Mouse (Mus musculus): ENCODE measurements around the gene Pkdrej. TPM values are rescaled to one million over a fixed set of nuclear protein-coding genes. Genes with fewer than 3 reads are reported as not detected.

Gene Pkdrej
- polyA plus RNA-seq, 1 experiment from 2014 or later: 0.26 TPM

- 83% methylated on average over 17 of the region's 17 CpGs for WGBS
- no peak overlapping the region for H3K9ac ChIP-seq (ENCODE audit: low read depth, low read length)
- DNase-seq (ENCODE audit: low spot score): no peak
These were observed 50.0 kb downstream of the Pkdrej start for GRCm38 (mm10) chr15:85771306-85772121.

DNA sequence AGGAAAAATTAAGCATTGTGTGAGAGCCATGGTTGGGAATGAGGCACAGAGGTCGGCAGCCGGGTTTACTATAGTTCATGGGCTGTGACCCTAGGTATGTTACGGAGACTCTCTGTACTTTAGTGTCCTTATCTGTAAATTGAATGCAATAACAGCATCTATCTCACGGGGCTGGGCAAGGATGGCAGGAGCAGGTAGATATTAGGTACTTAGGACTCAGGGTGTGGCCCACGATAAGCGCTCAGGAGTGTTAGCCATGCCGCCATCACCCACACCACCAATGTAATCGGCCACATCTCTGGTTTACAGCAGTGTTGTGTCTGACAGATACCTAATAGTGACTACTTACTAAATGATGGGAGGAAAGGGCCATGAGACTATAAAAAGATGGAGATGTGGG lies 52.5 kb downstream of the Pkdrej start:
- DNase-seq (ENCODE audit: low spot score) (no peak), ATAC-seq (ENCODE audit: low read depth) (no peak)
- Histone ChIP-seq H3K4me1 (ENCODE audit: control insufficient read depth, insufficient read depth, low read length) (no peaks in the 10 kb centered on the region), H3K9me3 (ENCODE audit: control insufficient read depth, low read length) (no peaks in the 10 kb centered on the region), H3K4me3 (ENCODE audit: low read depth, low read length) (no peak overlapping the region), H3K4me2 (ENCODE audit: low read depth, low read length) (no peak overlapping the region), H3K36me3 (ENCODE audit: control insufficient read depth, insufficient read depth, low read length) (no peaks in the 10 kb centered on the region), H3K27me3 (replicated peaks; ENCODE audit: control insufficient read depth, insufficient read depth, low read length) (no peaks in the 10 kb centered on the region), H3K9ac (ENCODE audit: low read depth, low read length) (no peak overlapping the region), H3K27ac (replicated peaks; ENCODE audit: low read depth, low read length) (no peak overlapping the region)
- 94% methylated on average over 8 of the region's 8 CpGs for WGBS

More at GRCm38 (mm10) chr15:85771306-85772121, 50.0 kb downstream of the Pkdrej start:
- Histone ChIP-seq H3K4me1 (ENCODE audit: control insufficient read depth, insufficient read depth, low read length) (no peaks in the 10 kb centered on the region), H3K36me3 (ENCODE audit: control insufficient read depth, insufficient read depth, low read length) (no peaks in the 10 kb centered on the region), H3K27me3 (replicated peaks; ENCODE audit: control insufficient read depth, insufficient read depth, low read length) (no peaks in the 10 kb centered on the region), H3K4me2 (ENCODE audit: low read depth, low read length) (no peak overlapping the region), H3K27ac (replicated peaks; ENCODE audit: low read depth, low read length) (no peak overlapping the region), H3K4me3 (ENCODE audit: low read depth, low read length) (no peak overlapping the region), H3K9me3 (ENCODE audit: control insufficient read depth, low read length) (no peaks in the 10 kb centered on the region)
- ATAC-seq (ENCODE audit: low read depth): no peak

DNA sequence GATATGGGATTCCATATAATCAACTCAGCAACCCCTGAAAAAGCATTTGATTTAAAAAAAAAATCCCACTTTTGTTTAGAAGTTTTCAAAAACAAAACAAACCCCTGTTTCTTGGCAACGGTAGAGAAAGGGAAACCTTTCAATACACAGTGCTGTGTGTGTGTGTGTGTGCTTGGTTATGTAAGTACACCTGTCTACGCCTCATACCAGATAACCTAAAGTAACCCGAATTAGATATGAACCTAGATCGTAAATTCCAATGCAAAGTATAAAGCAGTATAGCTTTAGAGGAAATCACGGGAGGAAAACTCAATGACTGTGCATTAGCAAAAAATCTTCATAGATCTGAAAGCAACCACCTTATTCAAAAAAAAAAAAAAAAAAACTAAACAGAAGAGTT lies 54.9 kb downstream of the Pkdrej start:
- H3K27me3 ChIP-seq (replicated peaks; ENCODE audit: control insufficient read depth, insufficient read depth, low read length): no peaks in the 10 kb centered on the region
- H3K9me3 ChIP-seq (ENCODE audit: control insufficient read depth, low read length): no peaks in the 10 kb centered on the region
- ATAC-seq (ENCODE audit: low read depth): no peak
- no peaks in the 10 kb centered on the region for H3K4me1 ChIP-seq (ENCODE audit: control insufficient read depth, insufficient read depth, low read length)
- no peak for DNase-seq (ENCODE audit: low spot score)
- H3K9ac ChIP-seq (ENCODE audit: low read depth, low read length): no peak overlapping the region
- H3K4me3 ChIP-seq (ENCODE audit: low read depth, low read length): no peak overlapping the region
- H3K4me2 ChIP-seq (ENCODE audit: low read depth, low read length): no peak overlapping the region
- H3K27ac ChIP-seq (replicated peaks; ENCODE audit: low read depth, low read length): no peak overlapping the region
- H3K36me3 ChIP-seq (ENCODE audit: control insufficient read depth, insufficient read depth, low read length): no peaks in the 10 kb centered on the region
- WGBS: 89% methylated on average over 5 of the region's 5 CpGs

- no peaks in the 10 kb centered on the region for H3K36me3 ChIP-seq (ENCODE audit: control insufficient read depth, insufficient read depth, low read length)
- H3K9me3 ChIP-seq (ENCODE audit: control insufficient read depth, low read length): no peaks in the 10 kb centered on the region
- no peaks in the 10 kb centered on the region for H3K27me3 ChIP-seq (replicated peaks; ENCODE audit: control insufficient read depth, insufficient read depth, low read length)
- H3K27ac ChIP-seq (replicated peaks; ENCODE audit: low read depth, low read length): no peak overlapping the region
- H3K4me3 ChIP-seq (ENCODE audit: low read depth, low read length): no peak overlapping the region
- 55% methylated on average over 3 of the region's 3 CpGs for WGBS
- DNase-seq (ENCODE audit: low spot score) (no peak), ATAC-seq (ENCODE audit: low read depth) (no peak)
- no peak overlapping the region for H3K4me2 ChIP-seq (ENCODE audit: low read depth, low read length)
- no peak overlapping the region for H3K9ac ChIP-seq (ENCODE audit: low read depth, low read length)
- no peaks in the 10 kb centered on the region for H3K4me1 ChIP-seq (ENCODE audit: control insufficient read depth, insufficient read depth, low read length)
These were observed 56.5 kb downstream of the Pkdrej start for GRCm38 (mm10) chr15:85765022-85765421.

Other genes with a start within 250 kb of the Pkdrej start
- 15.7 and 17.8 TPM in 2 replicates for gene Wnt7b, start 239.3 kb downstream of the Pkdrej start, polyA plus RNA-seq (2014; fragmentation: Nextera tagmentation; extraction: Ambion mirVana)
- gene Ppara, start 86.8 kb downstream of the Pkdrej start, polyA plus RNA-seq (2014; fragmentation: Nextera tagmentation; extraction: Ambion mirVana): 3.5 and 6.0 TPM in 2 replicates
- 30.6 and 33.4 TPM in 2 replicates for gene Cdpf1, start 10.0 kb downstream of the Pkdrej start, polyA plus RNA-seq (2014; fragmentation: Nextera tagmentation; extraction: Ambion mirVana)
- 5.0 and 6.1 TPM in 2 replicates for gene Ttc38, start 10.6 kb upstream of the Pkdrej start, polyA plus RNA-seq (2014; fragmentation: Nextera tagmentation; extraction: Ambion mirVana)
- gene Gtse1, start 38.0 kb upstream of the Pkdrej start, polyA plus RNA-seq (2014; fragmentation: Nextera tagmentation; extraction: Ambion mirVana): 18.9 and 19.6 TPM in 2 replicates
- gene Trmu, start 57.6 kb upstream of the Pkdrej start, polyA plus RNA-seq (2014; fragmentation: Nextera tagmentation; extraction: Ambion mirVana): 32.4 and 32.7 TPM in 2 replicates
- gene Celsr1, start 212.0 kb upstream of the Pkdrej start, polyA plus RNA-seq (2014; fragmentation: Nextera tagmentation; extraction: Ambion mirVana): 5.5 TPM in 2 replicates
- gene Gramd4, start 236.0 kb upstream of the Pkdrej start, polyA plus RNA-seq (2014; fragmentation: Nextera tagmentation; extraction: Ambion mirVana): 7.6 and 10.8 TPM in 2 replicates

All from embryonic facial prominence, embryonic 14.5 days (tissue).